Mouse (Mus musculus) midbrain, embryonic 11.5 days (tissue): ENCODE data around the gene Psma4. TPM values are rescaled to one million over a fixed set of nuclear protein-coding genes. Genes with fewer than 3 reads are reported as not detected.

Experiments
- ATAC-seq: fragments of 200-750 bp; cut with Nextera tagmentation; 2 replicates; pipeline ENCODE4 v1.8.0; 2017; ENCODE audit warnings: moderate TSS enrichment, moderate library complexity; ENCODE audit not compliant: low FRiP score
- DNase-seq: peaks from one replicate; pipeline ENCODE4 v3.0.0; 2015; ENCODE audit warnings: low spot score; ENCODE audit errors: missing footprints
- H3K27ac ChIP-seq: fragments of 300-500 bp; sonication (generic); 2 replicates; pipeline ENCODE4 v1.5.1; 2014; ENCODE audit warnings: low read depth, low read length
- H3K27me3 ChIP-seq: fragments of 300-500 bp; sonication (generic); 2 replicates; pipeline ENCODE4 v1.6.1; 2014; ENCODE audit warnings: mild to moderate bottlenecking, low read length, moderate library complexity, mixed read lengths; ENCODE audit not compliant: control insufficient read depth, insufficient read depth
- H3K36me3 ChIP-seq: fragments of 300-500 bp; sonication (generic); 2 replicates; pipeline ENCODE4 v1.6.1; 2014; ENCODE audit warnings: mild to moderate bottlenecking, low read length, moderate library complexity, mixed read lengths; ENCODE audit not compliant: control insufficient read depth, insufficient read depth
- H3K4me1 ChIP-seq: fragments of 300-500 bp; sonication (generic); 2 replicates; pipeline ENCODE4 v1.6.1; 2014; ENCODE audit warnings: low read length; ENCODE audit not compliant: control insufficient read depth, insufficient read depth
- H3K4me2 ChIP-seq: fragments of 300-500 bp; sonication (generic); 2 replicates; pipeline ENCODE4 v1.6.1; 2014; ENCODE audit warnings: mild to moderate bottlenecking, moderate library complexity
- H3K4me3 ChIP-seq: fragments of 300-500 bp; sonication (generic); 2 replicates; pipeline ENCODE4 v1.5.1; 2014; ENCODE audit warnings: low read depth, low read length
- H3K9ac ChIP-seq: fragments of 300-500 bp; sonication (generic); 2 replicates; pipeline ENCODE4 v1.6.1; 2014; ENCODE audit warnings: low read length
- H3K9me3 ChIP-seq: fragments of 300-500 bp; sonication (generic); 2 replicates; pipeline ENCODE4 v1.6.1; 2016; ENCODE audit warnings: low read length; ENCODE audit not compliant: control insufficient read depth
- WGBS: fragments of 180-500 bp; shearing (Covaris S2); extraction: QIAGEN DNeasy Blood & Tissue Kit; methylation state at CpG from one replicate; pipeline ENCODE4 v1.1.7; 2014; 5-methylcytosine and 5-hydroxymethylcytosine counted together
- polyA plus RNA-seq: library from polyadenylated mRNA; unstranded; fragments of >200 nt; fragmentation: Nextera tagmentation; extraction: Ambion mirVana; gene quantifications from 2 replicates; pipeline ENCODE4 v1.2.1, GENCODE M21; 2014

The Psma4 gene
- polyA plus RNA-seq, 1 experiment from 2014 or later, result 332 TPM

GRCm38 (mm10) chr9:54969972-54970637, 19.5 kb downstream of the Psma4 start:
- no peak overlapping the region for H3K9ac ChIP-seq
- ATAC-seq (no peak), DNase-seq (no peak)
- H3K4me2 ChIP-seq, result no peak overlapping the region
- no peaks in the 10 kb centered on the region for H3K36me3 ChIP-seq
- peaks cover 4% of the 10 kb centered on the region; the same call in 1 of the 2 replicates for H3K4me1 ChIP-seq
- no peak overlapping the region for H3K4me3 ChIP-seq
- H3K27me3 ChIP-seq, result no peaks in the 10 kb centered on the region
- H3K27ac ChIP-seq, result no peak overlapping the region
- H3K9me3 ChIP-seq, result no peaks in the 10 kb centered on the region
- 74% methylated on average over 8 of the region's 8 CpGs for WGBS

GRCm38 (mm10) chr9:54980674-54981073, 30.1 kb downstream of the Psma4 start, which contains the start of gene Chrna5:
Gene Chrna5 (plus strand): TSS chr9:54980880.
- Histone ChIP-seq H3K9ac (peak within 1 kb of the TSS; percentile 58), H3K27ac (peak within 1 kb of the TSS; percentile 20; the same call in 1 of the 2 replicates), H3K9me3 (no peaks in the 10 kb centered on the region), H3K4me1 (peaks cover 10% of the 10 kb centered on the region; the same call in 1 of the 2 replicates), H3K36me3 (no peaks in the 10 kb centered on the region), H3K4me3 (peak within 1 kb of the TSS; percentile 59), H3K4me2 (peak within 1 kb of the TSS; percentile 89), H3K27me3 (peaks cover 13% of the 10 kb centered on the region)
- ATAC-seq (peak; percentile 60), DNase-seq (peak; percentile 85)
- 56% methylated on average over 8 of the region's 8 CpGs for WGBS

GRCm38 (mm10) chr9:54981291-54982191, 31.0 kb downstream of the Psma4 start:
- peak overlapping the region; percentile 89 for H3K4me2 ChIP-seq
- H3K9ac ChIP-seq, result peak overlapping the region; percentile 58
- peak; percentile 99 for DNase-seq
- no peaks in the 10 kb centered on the region for H3K36me3 ChIP-seq
- H3K27ac ChIP-seq, result peak overlapping the region; percentile 20; the same call in 1 of the 2 replicates
- H3K4me1 ChIP-seq, result peaks cover 10% of the 10 kb centered on the region; the same call in 1 of the 2 replicates
- H3K27me3 ChIP-seq, result peaks cover 13% of the 10 kb centered on the region
- under 1% methylated on average over 79 of the region's 85 CpGs for WGBS
- no peaks in the 10 kb centered on the region for H3K9me3 ChIP-seq
- peak overlapping the region; percentile 59 for H3K4me3 ChIP-seq
- peak; percentile 92 for ATAC-seq

- H3K27ac ChIP-seq, result no peak overlapping the region
- no peak for ATAC-seq
- H3K27me3 ChIP-seq, result peaks cover 13% of the 10 kb centered on the region
- WGBS, result 7% methylated on average over 7 of the region's 7 CpGs
- H3K4me1 ChIP-seq, result peaks cover 10% of the 10 kb centered on the region; the same call in 1 of the 2 replicates
- H3K36me3 ChIP-seq, result no peaks in the 10 kb centered on the region
- peak; percentile 91 for DNase-seq
- peak overlapping the region; percentile 59; the same call in 1 of the 2 replicates for H3K4me3 ChIP-seq
- H3K4me2 ChIP-seq, result peak overlapping the region; percentile 89
- H3K9me3 ChIP-seq, result no peaks in the 10 kb centered on the region
- H3K9ac ChIP-seq, result no peak overlapping the region
These were observed 31.8 kb downstream of the Psma4 start for GRCm38 (mm10) chr9:54982401-54982800.

- WGBS, result 85% methylated on average over 3 of the region's 3 CpGs
- H3K36me3 ChIP-seq, result no peaks in the 10 kb centered on the region
- H3K9ac ChIP-seq, result no peak overlapping the region
- no peak overlapping the region for H3K27ac ChIP-seq
- no peak for DNase-seq
- H3K4me2 ChIP-seq, result no peak overlapping the region
- no peaks in the 10 kb centered on the region for H3K4me1 ChIP-seq
- no peak overlapping the region for H3K4me3 ChIP-seq
- H3K9me3 ChIP-seq, result no peaks in the 10 kb centered on the region
- H3K27me3 ChIP-seq, result no peaks in the 10 kb centered on the region
- no peak for ATAC-seq
These were observed 39.8 kb downstream of the Psma4 start for GRCm38 (mm10) chr9:54990362-54990761.

- no peak overlapping the region for H3K4me2 ChIP-seq
- H3K4me1 ChIP-seq, result no peaks in the 10 kb centered on the region
- no peaks in the 10 kb centered on the region for H3K9me3 ChIP-seq
- H3K27ac ChIP-seq, result no peak overlapping the region
- WGBS, result 36% methylated on average over 3 of the region's 3 CpGs
- no peak overlapping the region for H3K9ac ChIP-seq
- H3K27me3 ChIP-seq, result no peaks in the 10 kb centered on the region
- ATAC-seq (no peak), DNase-seq (no peak)
- no peaks in the 10 kb centered on the region for H3K36me3 ChIP-seq
- no peak overlapping the region for H3K4me3 ChIP-seq
These were observed 43.8 kb downstream of the Psma4 start for GRCm38 (mm10) chr9:54994381-54994780.

- 86% methylated on average over 3 of the region's 3 CpGs for WGBS
- H3K9me3 ChIP-seq, result no peaks in the 10 kb centered on the region
- H3K27me3 ChIP-seq, result no peaks in the 10 kb centered on the region
- H3K36me3 ChIP-seq, result no peaks in the 10 kb centered on the region
- H3K4me2 ChIP-seq, result no peak overlapping the region
- no peak overlapping the region for H3K9ac ChIP-seq
- ATAC-seq, result no peak
- no peaks in the 10 kb centered on the region for H3K4me1 ChIP-seq
- no peak overlapping the region for H3K27ac ChIP-seq
- DNase-seq, result peak; percentile 17
- H3K4me3 ChIP-seq, result no peak overlapping the region
These were observed 45.1 kb downstream of the Psma4 start for GRCm38 (mm10) chr9:54995645-54996044.

GRCm38 (mm10) chr9:55003609-55004008, 53.0 kb downstream of the Psma4 start:
- H3K27me3 ChIP-seq, result no peaks in the 10 kb centered on the region
- ATAC-seq (no peak), DNase-seq (no peak)
- H3K4me2 ChIP-seq, result no peak overlapping the region
- H3K27ac ChIP-seq, result no peak overlapping the region
- no peak overlapping the region for H3K9ac ChIP-seq
- no peaks in the 10 kb centered on the region for H3K36me3 ChIP-seq
- H3K9me3 ChIP-seq, result no peaks in the 10 kb centered on the region
- 78% methylated on average over 4 of the region's 4 CpGs for WGBS
- H3K4me1 ChIP-seq, result no peaks in the 10 kb centered on the region
- H3K4me3 ChIP-seq, result no peak overlapping the region
